Mouse (Mus musculus) liver, postnatal 0 days (tissue): Measurements from ENCODE around the gene Plcb4. TPM values are rescaled to one million over a fixed set of nuclear protein-coding genes. Genes with fewer than 3 reads are reported as not detected.

Source experiments
- ATAC-seq: fragments of 200-750 bp; cut with Nextera tagmentation; 2 replicates; pipeline ENCODE4 v1.8.0; 2017; ENCODE audit warnings: mild to moderate bottlenecking, moderate library complexity
- DNase-seq: peaks from one replicate; pipeline ENCODE4 v3.0.0-alpha.2; 2016
- H3K27ac ChIP-seq: fragments of 300-500 bp; sonication (generic); 2 replicates; pipeline ENCODE4 v1.5.1; 2014; ENCODE audit warnings: antibody characterized with exemption, moderate library complexity, mild to moderate bottlenecking, low read depth
- H3K27me3 ChIP-seq: fragments of 300-500 bp; sonication (generic); 2 replicates; pipeline ENCODE4 v1.6.1; 2014; ENCODE audit warnings: low read length, control low read depth, mixed read lengths; ENCODE audit not compliant: insufficient read depth
- H3K36me3 ChIP-seq: fragments of 300-500 bp; sonication (generic); replicated peaks from 2 replicates; pipeline ENCODE4 v1.6.1; 2014; ENCODE audit warnings: mild to moderate bottlenecking, control low read depth, low read length, moderate library complexity, mixed read lengths; ENCODE audit not compliant: insufficient read depth
- H3K4me1 ChIP-seq: fragments of 300-500 bp; sonication (generic); 2 replicates; pipeline ENCODE4 v1.6.1; 2014; ENCODE audit warnings: antibody characterized with exemption, mild to moderate bottlenecking, control low read depth; ENCODE audit not compliant: insufficient read depth
- H3K4me2 ChIP-seq: fragments of 300-500 bp; sonication (generic); 2 replicates; pipeline ENCODE4 v1.6.1; 2014; ENCODE audit warnings: low read depth, mild to moderate bottlenecking, low read length, moderate library complexity, mixed read lengths
- H3K4me3 ChIP-seq: fragments of 300-500 bp; sonication (generic); 2 replicates; pipeline ENCODE4 v1.5.1; 2014; ENCODE audit warnings: low read depth, low read length
- H3K9ac ChIP-seq: fragments of 300-500 bp; sonication (generic); replicated peaks from 2 replicates; pipeline ENCODE4 v1.6.1; 2014; ENCODE audit warnings: mild to moderate bottlenecking, moderate library complexity
- H3K9me3 ChIP-seq: fragments of 300-500 bp; sonication (generic); 2 replicates; pipeline ENCODE4 v1.6.1; 2016; ENCODE audit warnings: mild to moderate bottlenecking, control low read depth, low read length, mixed read lengths
- CTCF ChIP-seq: sonication (generic); IDR thresholded peaks from 2 replicates; pipeline ENCODE4 v1.5.1; 2016; ENCODE audit warnings: antibody characterized with exemption, low read depth
- EP300 ChIP-seq: IDR thresholded peaks from 2 replicates; pipeline ENCODE4 v1.6.1; 2016; ENCODE audit warnings: antibody characterized with exemption, low read depth, mild to moderate bottlenecking
- WGBS: fragments of 180-500 bp; shearing (Covaris S2); extraction: QIAGEN DNeasy Blood & Tissue Kit; methylation state at CpG from one replicate; pipeline ENCODE4 v1.1.7; 2014; ENCODE audit not compliant: insufficient replicate concordance; 5-methylcytosine and 5-hydroxymethylcytosine counted together
- polyA plus RNA-seq: library from polyadenylated mRNA; unstranded; fragments of >200 nt; fragmentation: Nextera tagmentation; extraction: Ambion mirVana; gene quantifications from 2 replicates; pipeline ENCODE4 v1.2.1, GENCODE M21; 2015

Plcb4 gene
- polyA plus RNA-seq, 1 experiment from 2014 or later = 2.8 TPM

- no peaks in the 10 kb centered on the region for H3K27me3 ChIP-seq
- no peaks in the 10 kb centered on the region for H3K9me3 ChIP-seq
- ATAC-seq (no peak), DNase-seq (no peak)
- H3K27ac ChIP-seq = no peak overlapping the region
- no peak overlapping the region for H3K9ac ChIP-seq
- TF ChIP-seq CTCF (no peak), EP300 (no peak)
- H3K4me3 ChIP-seq = no peak overlapping the region
- no peaks in the 10 kb centered on the region for H3K36me3 ChIP-seq
- 85% methylated on average over 17 of the region's 17 CpGs for WGBS
- H3K4me1 ChIP-seq = no peaks in the 10 kb centered on the region
- no peak overlapping the region for H3K4me2 ChIP-seq
Measured at GRCm38 (mm10) chr2:135958453-135958852, 299.6 kb downstream of the Plcb4 start.

GRCm38 (mm10) chr2:135963089-135963488 lies 304.3 kb downstream of the Plcb4 start:
- TF ChIP-seq CTCF (no peak), EP300 (no peak)
- H3K27me3 ChIP-seq = no peaks in the 10 kb centered on the region
- DNase-seq (no peak), ATAC-seq (no peak)
- H3K9me3 ChIP-seq = no peaks in the 10 kb centered on the region
- no peak overlapping the region for H3K9ac ChIP-seq
- H3K4me2 ChIP-seq = no peak overlapping the region
- no peak overlapping the region for H3K27ac ChIP-seq
- H3K36me3 ChIP-seq = no peaks in the 10 kb centered on the region
- H3K4me3 ChIP-seq = no peak overlapping the region
- WGBS = 77% methylated on average over 14 of the region's 14 CpGs
- no peaks in the 10 kb centered on the region for H3K4me1 ChIP-seq

- H3K4me2 ChIP-seq = no peak overlapping the region
- TF ChIP-seq CTCF = peak; percentile 90
- TF ChIP-seq EP300 = no peak
- H3K9me3 ChIP-seq = no peaks in the 10 kb centered on the region
- H3K4me3 ChIP-seq = no peak overlapping the region
- no peak overlapping the region for H3K9ac ChIP-seq
- peak; percentile 44 for DNase-seq
- no peak overlapping the region for H3K27ac ChIP-seq
- no peaks in the 10 kb centered on the region for H3K4me1 ChIP-seq
- H3K36me3 ChIP-seq = no peaks in the 10 kb centered on the region
- no peaks in the 10 kb centered on the region for H3K27me3 ChIP-seq
- ATAC-seq = no peak
- 56% methylated on average over 16 of the region's 16 CpGs for WGBS
Measured at GRCm38 (mm10) chr2:135966871-135967557, 308.2 kb downstream of the Plcb4 start.

- no peak for TF ChIP-seq EP300
- no peak for TF ChIP-seq CTCF
- Histone ChIP-seq H3K4me3 (no peak overlapping the region), H3K9me3 (no peaks in the 10 kb centered on the region), H3K9ac (no peak overlapping the region), H3K27me3 (no peaks in the 10 kb centered on the region), H3K36me3 (no peaks in the 10 kb centered on the region), H3K27ac (no peak overlapping the region), H3K4me2 (no peak overlapping the region), H3K4me1 (no peaks in the 10 kb centered on the region)
- 85% methylated on average over 12 of the region's 12 CpGs for WGBS
- no peak for ATAC-seq
- DNase-seq = no peak
Measured at GRCm38 (mm10) chr2:135968159-135968558, 309.3 kb downstream of the Plcb4 start.

GRCm38 (mm10) chr2:135970902-135971301 lies 312.1 kb downstream of the Plcb4 start:
- 87% methylated on average over 4 of the region's 4 CpGs for WGBS

GRCm38 (mm10) chr2:135975978-135976377 lies 317.2 kb downstream of the Plcb4 start:
- 84% methylated on average over 9 of the region's 9 CpGs for WGBS

More at GRCm38 (mm10) chr2:135970902-135971301, 312.1 kb downstream of the Plcb4 start:
- ATAC-seq = no peak
- Histone ChIP-seq H3K4me1 (no peaks in the 10 kb centered on the region), H3K9ac (no peak overlapping the region), H3K4me2 (no peak overlapping the region), H3K4me3 (no peak overlapping the region), H3K27me3 (no peaks in the 10 kb centered on the region), H3K27ac (no peak overlapping the region), H3K36me3 (no peaks in the 10 kb centered on the region), H3K9me3 (no peaks in the 10 kb centered on the region)
- DNase-seq = no peak
- TF ChIP-seq EP300 (no peak), CTCF (no peak)

More at GRCm38 (mm10) chr2:135975978-135976377, 317.2 kb downstream of the Plcb4 start:
- H3K4me3 ChIP-seq = no peak overlapping the region
- H3K4me1 ChIP-seq = peaks cover 9% of the 10 kb centered on the region; the same call in 1 of the 2 replicates
- no peak overlapping the region for H3K4me2 ChIP-seq
- H3K9ac ChIP-seq = no peak overlapping the region
- no peak for DNase-seq
- no peaks in the 10 kb centered on the region for H3K27me3 ChIP-seq
- H3K27ac ChIP-seq = no peak overlapping the region
- no peak for ATAC-seq
- TF ChIP-seq CTCF (no peak), EP300 (no peak)
- no peaks in the 10 kb centered on the region for H3K9me3 ChIP-seq
- H3K36me3 ChIP-seq = no peaks in the 10 kb centered on the region
